Mouse (Mus musculus) cerebellum, adult 8-10 months (tissue): ENCODE data around the gene Slc35a3.

ENCODE experiments used
- DNase-seq: peaks from one replicate; pipeline ENCODE4 v3.0.0; 2022

Gene Slc35a3

GRCm38 (mm10) chr3:116637693-116638476, 74.7 kb downstream of the Slc35a3 start:
- DNase-seq = no peak

GRCm38 (mm10) chr3:116635799-116636198, 76.8 kb downstream of the Slc35a3 start:
- no peak for DNase-seq

- no peak for DNase-seq
These were observed 77.8 kb downstream of the Slc35a3 start for GRCm38 (mm10) chr3:116634853-116635252.

- DNase-seq = no peak
These were observed 78.5 kb downstream of the Slc35a3 start for GRCm38 (mm10) chr3:116634091-116634490.

- no peak for DNase-seq
These were observed 79.7 kb downstream of the Slc35a3 start for GRCm38 (mm10) chr3:116632971-116633370.

- no peak for DNase-seq
These were observed 81.2 kb downstream of the Slc35a3 start for GRCm38 (mm10) chr3:116631459-116631858.

GRCm38 (mm10) chr3:116622641-116623040, 90.0 kb downstream of the Slc35a3 start:
- DNase-seq = no peak

- DNase-seq = no peak
These were observed 91.8 kb downstream of the Slc35a3 start for GRCm38 (mm10) chr3:116620636-116621370.
